Mouse (Mus musculus) small intestine, adult 2 months (tissue): ENCODE data around the gene Nav2.

Experiments used
- CTCF ChIP-seq: fragments of 200-500 bp; IDR thresholded peaks from 2 replicates; pipeline ENCODE4 v1.5.1; 2012; ENCODE audit warnings: low read depth, mild to moderate bottlenecking, control low read depth, inconsistent platforms, low read length, moderate library complexity, mixed read lengths; ENCODE audit not compliant: insufficient replicate concordance, insufficient read length; ENCODE audit errors: extremely low read depth
- POLR2A ChIP-seq: fragments of 200-500 bp; IDR thresholded peaks from 2 replicates; pipeline ENCODE4 v1.6.1; 2012; ENCODE audit warnings: low read depth, mild to moderate bottlenecking, control low read depth, inconsistent platforms, low read length, moderate library complexity

- no peak for TF ChIP-seq POLR2A
- no peak for TF ChIP-seq CTCF
Measured at GRCm38 (mm10) chr7:49457890-49458289, 549.4 kb downstream of the Nav2 start.
